Mouse (Mus musculus) frontal cortex, adult (tissue): ENCODE results near the gene Nck2.
"Not testable (repeated sequence)": the region's sequence is repeated elsewhere in the genome, so short reads cannot be mapped to it uniquely, and the experiment has no call there.

Experiments used
- ATAC-seq: cut with Nextera tagmentation; 2 replicates; pipeline ENCODE4 v1.9.2; 2017; ENCODE audit warnings: mild to moderate bottlenecking, moderate library complexity, mixed read lengths; ENCODE audit not compliant: low TSS enrichment

Gene Nck2

GRCm38 (mm10) chr1:43501920-43502791, 57.8 kb downstream of the Nck2 start:
- peak; percentile 83 for ATAC-seq

- ATAC-seq = no peak
These were observed 58.4 kb downstream of the Nck2 start for GRCm38 (mm10) chr1:43502792-43503146.

GRCm38 (mm10) chr1:43503261-43503660, 58.9 kb downstream of the Nck2 start:
- no peak for ATAC-seq

GRCm38 (mm10) chr1:43503676-43504075, 59.3 kb downstream of the Nck2 start:
- no peak for ATAC-seq

GRCm38 (mm10) chr1:43504235-43504634, 59.9 kb downstream of the Nck2 start:
- ATAC-seq = no peak

GRCm38 (mm10) chr1:43506638-43507037, 62.3 kb downstream of the Nck2 start:
- ATAC-seq = no peak

- ATAC-seq = no peak
These were observed 63.4 kb downstream of the Nck2 start for GRCm38 (mm10) chr1:43507809-43508208.

GRCm38 (mm10) chr1:43511256-43511655, 66.9 kb downstream of the Nck2 start:
- ATAC-seq = no peak

GRCm38 (mm10) chr1:43511667-43512066, 67.3 kb downstream of the Nck2 start:
- no peak for ATAC-seq

- no peak for ATAC-seq
These were observed 73.0 kb downstream of the Nck2 start for GRCm38 (mm10) chr1:43517405-43517804.

GRCm38 (mm10) chr1:43520216-43520988, 76.0 kb downstream of the Nck2 start:
- ATAC-seq = no peak

- peak; percentile 53 for ATAC-seq
These were observed 76.6 kb downstream of the Nck2 start for GRCm38 (mm10) chr1:43520989-43521371.

- no peak for ATAC-seq
These were observed 77.1 kb downstream of the Nck2 start for GRCm38 (mm10) chr1:43521512-43521911.

GRCm38 (mm10) chr1:43521950-43522349, 77.6 kb downstream of the Nck2 start:
- ATAC-seq = no peak

GRCm38 (mm10) chr1:43522976-43523375, 78.6 kb downstream of the Nck2 start:
- ATAC-seq = no peak

GRCm38 (mm10) chr1:43524332-43524731, 80.0 kb downstream of the Nck2 start:
- ATAC-seq = no peak

GRCm38 (mm10) chr1:43528275-43528674, 83.9 kb downstream of the Nck2 start:
- ATAC-seq = no peak

GRCm38 (mm10) chr1:43529086-43529485, 84.7 kb downstream of the Nck2 start:
- peak; percentile 21; the same call in 1 of the 2 replicates for ATAC-seq

GRCm38 (mm10) chr1:43530295-43531020, 86.1 kb downstream of the Nck2 start:
- 0 out of 2 replicates have a peak, but pooled peaks have one; percentile 9 for ATAC-seq

GRCm38 (mm10) chr1:43531307-43531706, 86.9 kb downstream of the Nck2 start:
- peak; percentile 69 for ATAC-seq

GRCm38 (mm10) chr1:43532279-43532678, 87.9 kb downstream of the Nck2 start:
- no peak for ATAC-seq

GRCm38 (mm10) chr1:43533497-43533896, 89.1 kb downstream of the Nck2 start:
- not testable (repeated sequence) for ATAC-seq
